Mouse (Mus musculus): Measurements from ENCODE around the gene Kcnmb1.

DNA sequence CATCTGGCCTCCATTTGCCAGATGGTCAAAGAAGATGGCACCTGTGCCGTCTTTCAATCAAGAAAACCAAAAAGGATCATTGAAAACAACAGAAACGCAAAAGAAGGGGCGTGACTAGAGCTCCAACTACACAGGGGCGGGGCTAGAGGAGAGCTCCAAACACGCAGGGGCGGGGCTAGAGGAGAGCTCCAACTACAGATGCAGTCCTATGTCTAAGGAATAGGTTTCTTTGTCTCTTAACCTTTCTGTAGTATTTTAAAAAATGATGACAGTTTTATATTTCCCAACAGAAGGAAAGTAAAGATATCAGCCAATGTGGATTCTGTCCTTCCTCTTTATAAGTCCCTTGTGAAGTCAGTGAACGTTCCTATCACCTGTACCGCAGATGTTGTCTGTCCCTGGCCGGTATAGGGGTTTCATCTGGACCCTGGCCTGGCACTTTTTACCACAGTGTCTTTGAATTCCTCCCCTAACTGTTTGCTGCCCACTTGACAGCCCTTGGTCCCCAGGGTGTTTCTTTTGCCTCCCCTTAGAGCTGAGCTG lies 18.0 kb upstream of the Kcnmb1 start:
- TF ChIP-seq CTCF (IDR thresholded peaks at IDR 0.05; ENCODE audit: low read depth, low read length) (no peak), TAL1 (conservative IDR thresholded peaks at IDR 0.05; ENCODE audit: low read depth, low read length) (no peak), GATA1 (IDR thresholded peaks at IDR 0.05; ENCODE audit: borderline replicate concordance, low read length) (no peak), GATA2 (IDR thresholded peaks at IDR 0.05; ENCODE audit: borderline replicate concordance, low read depth, low read length) (no peak), POLR2AphosphoS5 (IDR thresholded peaks at IDR 0.05; ENCODE audit: insufficient replicate concordance, low read depth, low read length) (no peak)

Data from G1E (cell line).